Mouse (Mus musculus) hindbrain, postnatal 0 days (tissue): ENCODE measurements around the gene Rasal2. TPM values are rescaled to one million over a fixed set of nuclear protein-coding genes. Genes with fewer than 3 reads are reported as not detected.

Experiments
- ATAC-seq: fragments of 200-750 bp; cut with Nextera tagmentation; 2 replicates; pipeline ENCODE4 v1.8.0; 2017; ENCODE audit warnings: mild to moderate bottlenecking, moderate TSS enrichment, moderate library complexity
- DNase-seq: peaks from one replicate; pipeline ENCODE4 v3.0.0-alpha.2; 2015; ENCODE audit warnings: low spot score
- H3K27ac ChIP-seq: fragments of 300-500 bp; sonication (generic); 2 replicates; pipeline ENCODE4 v1.5.1; 2014; ENCODE audit warnings: mild to moderate bottlenecking
- H3K27me3 ChIP-seq: fragments of 300-500 bp; sonication (generic); 2 replicates; pipeline ENCODE4 v1.6.1; 2014; ENCODE audit warnings: low read length, mixed read lengths; ENCODE audit not compliant: insufficient read depth
- H3K36me3 ChIP-seq: fragments of 300-500 bp; sonication (generic); 2 replicates; pipeline ENCODE4 v1.6.1; 2014; ENCODE audit warnings: low read length, mixed read lengths; ENCODE audit not compliant: insufficient read depth
- H3K4me1 ChIP-seq: fragments of 300-500 bp; sonication (generic); 2 replicates; pipeline ENCODE4 v1.6.1; 2014; ENCODE audit warnings: antibody characterized with exemption, low read length, mixed read lengths; ENCODE audit not compliant: insufficient read depth
- H3K4me2 ChIP-seq: fragments of 300-500 bp; sonication (generic); 2 replicates; pipeline ENCODE4 v1.6.1; 2014; ENCODE audit warnings: low read depth, mild to moderate bottlenecking, low read length, moderate library complexity, mixed read lengths
- H3K4me3 ChIP-seq: fragments of 300-500 bp; sonication (generic); 2 replicates; pipeline ENCODE4 v1.5.1; 2014; ENCODE audit warnings: low read length
- H3K9ac ChIP-seq: fragments of 300-500 bp; sonication (generic); replicated peaks from 2 replicates; pipeline ENCODE4 v1.6.1; 2014; ENCODE audit warnings: mild to moderate bottlenecking, low read length, moderate library complexity, mixed read lengths
- H3K9me3 ChIP-seq: fragments of 300-500 bp; sonication (generic); 2 replicates; pipeline ENCODE4 v1.6.1; 2016; ENCODE audit warnings: low read length, mixed read lengths
- CTCF ChIP-seq: IDR thresholded peaks from 2 replicates; pipeline ENCODE4 v1.5.1; 2016; ENCODE audit warnings: antibody characterized with exemption, control low read depth, low read depth
- WGBS: fragments of 180-500 bp; shearing (Covaris S2); extraction: QIAGEN DNeasy Blood & Tissue Kit; methylation state at CpG from one replicate; pipeline ENCODE4 v1.1.7; 2014; 5-methylcytosine and 5-hydroxymethylcytosine counted together
- polyA plus RNA-seq: library from polyadenylated mRNA; unstranded; fragments of >200 nt; fragmentation: Nextera tagmentation; extraction: Ambion mirVana; gene quantifications from 2 replicates; pipeline ENCODE4 v1.2.1, GENCODE M21; 2015
- total RNA-seq: library from RNA; depleted of rRNA; stranded (reverse); fragments of >200 nt; gene quantifications from 2 replicates; pipeline ENCODE4 v1.2.3, GENCODE M21; 2014

The Rasal2 gene
- total and polyA plus RNA-seq, 2 experiments from 2014 or later: 31.3 to 37.0 TPM

DNA sequence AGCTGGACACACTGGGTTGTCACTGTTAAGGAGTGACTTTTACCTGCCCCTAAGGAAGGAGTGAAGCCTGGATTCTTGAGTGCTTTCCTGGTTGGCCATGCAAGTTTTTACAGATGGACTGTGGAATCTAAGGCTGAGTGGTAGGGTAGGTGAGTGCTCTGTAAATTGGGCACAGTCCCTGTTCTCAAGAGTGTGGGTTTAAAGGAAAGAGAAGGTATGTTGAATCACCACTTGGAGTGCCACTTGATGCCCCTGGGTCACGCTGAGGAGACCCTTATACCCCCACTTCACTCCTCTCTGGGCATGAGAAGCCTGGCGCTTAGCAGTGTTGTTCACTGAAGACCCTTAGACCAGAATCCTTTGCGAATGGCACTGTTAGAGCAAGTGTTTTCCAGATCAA lies 295.0 kb downstream of the Rasal2 start:
- Histone ChIP-seq H3K9me3 (no peaks in the 10 kb centered on the region), H3K27me3 (no peaks in the 10 kb centered on the region), H3K27ac (no peak overlapping the region), H3K36me3 (no peaks in the 10 kb centered on the region), H3K4me2 (no peak overlapping the region), H3K9ac (no peak overlapping the region), H3K4me1 (no peaks in the 10 kb centered on the region), H3K4me3 (no peak overlapping the region)
- WGBS: 92% methylated on average over 3 of the region's 3 CpGs
- DNase-seq: no peak
- no peak for TF ChIP-seq CTCF
- ATAC-seq: no peak

DNA sequence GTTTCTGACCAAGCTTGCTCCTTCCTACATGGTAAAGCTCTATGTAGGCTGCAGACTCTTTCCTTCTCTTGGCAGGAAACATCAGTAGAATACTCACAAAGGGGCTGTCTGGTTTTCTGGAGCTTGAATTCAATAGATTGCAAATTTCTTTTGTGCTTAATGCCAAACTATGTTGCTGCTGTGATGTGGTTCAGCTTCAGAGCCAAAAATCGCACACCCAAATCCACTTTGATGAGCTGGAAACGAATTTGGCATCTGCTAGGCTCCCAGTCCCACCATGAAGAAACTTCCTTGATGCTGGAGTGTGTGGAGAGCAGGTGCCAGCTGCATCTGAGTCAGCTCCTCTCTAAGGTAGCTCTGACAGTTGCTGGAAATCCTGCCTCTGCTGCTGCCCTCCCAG lies 297.9 kb downstream of the Rasal2 start:
- no peak overlapping the region for H3K4me2 ChIP-seq
- H3K4me1 ChIP-seq: no peaks in the 10 kb centered on the region
- no peak overlapping the region for H3K4me3 ChIP-seq
- H3K36me3 ChIP-seq: no peaks in the 10 kb centered on the region
- no peak for TF ChIP-seq CTCF
- H3K27me3 ChIP-seq: no peaks in the 10 kb centered on the region
- peak; percentile 44 for DNase-seq
- H3K9ac ChIP-seq: no peak overlapping the region
- no peaks in the 10 kb centered on the region for H3K9me3 ChIP-seq
- H3K27ac ChIP-seq: no peak overlapping the region
- 54% methylated on average over 2 of the region's 2 CpGs for WGBS
- peak; percentile 48; the same call in 1 of the 2 replicates for ATAC-seq

GRCm38 (mm10) chr1:157110287-157110835 lies 302.0 kb downstream of the Rasal2 start:
- DNase-seq: no peak
- Histone ChIP-seq H3K4me3 (no peak overlapping the region), H3K27me3 (no peaks in the 10 kb centered on the region), H3K36me3 (no peaks in the 10 kb centered on the region), H3K9ac (no peak overlapping the region), H3K9me3 (no peaks in the 10 kb centered on the region), H3K27ac (no peak overlapping the region), H3K4me1 (no peaks in the 10 kb centered on the region), H3K4me2 (no peak overlapping the region)
- no peak for ATAC-seq
- 62% methylated on average over 6 of the region's 6 CpGs for WGBS
- no peak for TF ChIP-seq CTCF

DNA sequence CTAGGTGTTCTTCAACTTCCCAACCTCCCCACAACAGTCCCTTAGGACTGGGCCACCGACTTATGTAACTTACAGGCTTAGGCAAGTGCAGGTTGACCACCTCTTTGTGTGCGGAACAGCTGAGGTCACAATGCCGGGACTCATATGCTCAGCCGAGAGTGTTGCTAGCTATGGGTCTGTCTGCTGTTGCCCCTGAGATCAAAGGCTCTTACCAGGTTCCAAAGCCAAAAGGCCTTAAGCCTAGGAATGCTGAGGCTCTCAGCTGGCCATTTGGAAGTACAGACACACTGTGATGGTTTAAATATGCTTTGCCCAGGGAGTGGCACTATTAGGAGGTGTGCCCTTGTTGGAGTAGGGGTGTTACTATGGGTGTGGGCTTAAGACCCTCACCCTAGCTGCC lies 303.8 kb downstream of the Rasal2 start, which contains the start of gene Tex35:
Gene Tex35, minus strand, starts transcription at position 101 of the 400 bp plus-strand sequence.
- H3K27ac ChIP-seq: no peak within 1 kb of the TSS
- H3K9ac ChIP-seq: no peak within 1 kb of the TSS
- no peak within 1 kb of the TSS for H3K4me3 ChIP-seq
- no peaks in the 10 kb centered on the region for H3K27me3 ChIP-seq
- no peak within 1 kb of the TSS for H3K4me2 ChIP-seq
- no peaks in the 10 kb centered on the region for H3K9me3 ChIP-seq
- TF ChIP-seq CTCF: no peak
- no peaks in the 10 kb centered on the region for H3K4me1 ChIP-seq
- WGBS: 90% methylated on average over 4 of the region's 4 CpGs
- H3K36me3 ChIP-seq: no peaks in the 10 kb centered on the region
- ATAC-seq: no peak
- no peak for DNase-seq

GRCm38 (mm10) chr1:157101122-157101865 lies 311.1 kb downstream of the Rasal2 start:
- Histone ChIP-seq H3K27ac (peak overlapping the region; percentile 48; the same call in 1 of the 2 replicates), H3K4me2 (peak overlapping the region; percentile 55), H3K4me3 (peak overlapping the region; percentile 21), H3K9me3 (no peaks in the 10 kb centered on the region), H3K4me1 (peaks cover 8% of the 10 kb centered on the region), H3K27me3 (no peaks in the 10 kb centered on the region), H3K9ac (peak overlapping the region; percentile 37; the same call in 1 of the 2 replicates), H3K36me3 (no peaks in the 10 kb centered on the region)
- DNase-seq (peak; percentile 72), ATAC-seq (peak; percentile 85)
- 13% methylated on average over 19 of the region's 19 CpGs for WGBS
- TF ChIP-seq CTCF: no peak

DNA sequence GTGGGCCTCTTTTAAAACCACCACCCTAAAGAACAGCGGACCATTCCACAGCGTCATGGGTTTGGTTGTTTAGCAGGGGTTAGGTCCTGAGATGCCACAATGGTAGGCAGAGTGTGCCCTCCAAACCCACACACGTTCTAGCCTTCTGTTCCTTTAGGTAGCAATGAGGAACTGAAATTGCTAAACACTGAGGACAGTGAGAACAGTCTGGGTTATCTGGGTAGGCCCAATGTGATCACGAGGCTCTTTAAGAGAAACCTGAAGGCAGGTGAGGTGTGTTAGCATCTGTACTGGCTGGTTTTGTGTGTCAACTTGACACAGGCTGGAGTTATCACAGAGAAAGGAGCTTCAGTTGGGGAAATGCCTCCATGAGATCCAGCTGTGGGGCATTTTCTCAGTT lies 316.9 kb downstream of the Rasal2 start:
- H3K9ac ChIP-seq: no peak overlapping the region
- no peaks in the 10 kb centered on the region for H3K4me1 ChIP-seq
- TF ChIP-seq CTCF: no peak
- no peak overlapping the region for H3K4me3 ChIP-seq
- H3K4me2 ChIP-seq: no peak overlapping the region
- no peak overlapping the region for H3K27ac ChIP-seq
- 88% methylated on average over 4 of the region's 4 CpGs for WGBS
- DNase-seq (no peak), ATAC-seq (no peak)
- no peaks in the 10 kb centered on the region for H3K27me3 ChIP-seq
- no peaks in the 10 kb centered on the region for H3K9me3 ChIP-seq
- no peaks in the 10 kb centered on the region for H3K36me3 ChIP-seq

- 84% methylated on average over 1 of the region's 1 CpGs for WGBS
- no peak for ATAC-seq
- TF ChIP-seq CTCF: no peak
Measured at GRCm38 (mm10) chr1:157092622-157093021, 319.8 kb downstream of the Rasal2 start.

More at GRCm38 (mm10) chr1:157092622-157093021, 319.8 kb downstream of the Rasal2 start:
- DNase-seq: no peak
- Histone ChIP-seq H3K4me2 (no peak overlapping the region), H3K4me1 (no peaks in the 10 kb centered on the region), H3K27me3 (no peaks in the 10 kb centered on the region), H3K36me3 (no peaks in the 10 kb centered on the region), H3K27ac (no peak overlapping the region), H3K4me3 (no peak overlapping the region), H3K9ac (no peak overlapping the region), H3K9me3 (no peaks in the 10 kb centered on the region)
